Mouse (Mus musculus): ENCODE measurements around the gene Dlgap3.
A peak's percentile ranks its signal among the peaks of the same experiment; 100 is the strongest.

The Dlgap3 gene

DNA sequence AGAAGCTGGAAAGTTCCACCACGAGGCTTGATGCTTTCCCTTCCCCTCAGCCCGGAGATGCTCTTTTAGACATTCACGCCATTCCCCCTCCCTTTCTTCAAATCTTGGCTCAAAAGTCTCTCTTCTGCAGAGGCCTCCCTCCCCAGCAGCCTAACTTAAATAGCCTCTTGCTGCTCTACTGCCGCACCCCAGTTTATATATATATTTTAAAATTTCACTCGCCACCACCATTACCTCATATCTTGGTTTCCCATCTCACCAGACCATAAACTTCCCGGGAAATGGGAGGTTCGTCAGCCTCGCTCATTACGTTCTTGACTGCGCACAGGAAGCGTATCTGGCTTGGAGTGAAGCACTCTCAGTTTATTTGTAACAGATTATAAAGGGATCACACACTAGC, 9.0 kb downstream of the Dlgap3 start:
- DNase-seq: no peak

DNA sequence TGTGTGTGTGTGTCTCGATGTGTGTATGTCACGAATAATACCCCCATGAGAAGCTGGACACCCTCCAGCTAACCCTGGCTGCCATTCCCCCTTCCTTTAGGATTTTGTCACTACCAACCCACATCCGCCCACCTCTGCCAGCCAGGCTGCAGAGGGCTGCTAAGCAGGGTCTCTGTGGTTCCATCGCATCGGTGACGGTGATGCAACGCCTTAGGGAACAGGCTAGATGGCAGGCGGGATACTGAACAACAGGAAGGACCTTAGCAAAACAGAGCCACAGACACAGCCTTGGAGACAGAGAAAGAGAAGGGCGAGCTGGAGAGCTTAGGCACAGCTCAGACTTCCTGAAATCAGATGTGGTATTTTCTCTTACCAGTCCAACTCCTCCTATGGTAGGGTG, 9.7 kb downstream of the Dlgap3 start:
- peak; percentile 20 for DNase-seq

DNA sequence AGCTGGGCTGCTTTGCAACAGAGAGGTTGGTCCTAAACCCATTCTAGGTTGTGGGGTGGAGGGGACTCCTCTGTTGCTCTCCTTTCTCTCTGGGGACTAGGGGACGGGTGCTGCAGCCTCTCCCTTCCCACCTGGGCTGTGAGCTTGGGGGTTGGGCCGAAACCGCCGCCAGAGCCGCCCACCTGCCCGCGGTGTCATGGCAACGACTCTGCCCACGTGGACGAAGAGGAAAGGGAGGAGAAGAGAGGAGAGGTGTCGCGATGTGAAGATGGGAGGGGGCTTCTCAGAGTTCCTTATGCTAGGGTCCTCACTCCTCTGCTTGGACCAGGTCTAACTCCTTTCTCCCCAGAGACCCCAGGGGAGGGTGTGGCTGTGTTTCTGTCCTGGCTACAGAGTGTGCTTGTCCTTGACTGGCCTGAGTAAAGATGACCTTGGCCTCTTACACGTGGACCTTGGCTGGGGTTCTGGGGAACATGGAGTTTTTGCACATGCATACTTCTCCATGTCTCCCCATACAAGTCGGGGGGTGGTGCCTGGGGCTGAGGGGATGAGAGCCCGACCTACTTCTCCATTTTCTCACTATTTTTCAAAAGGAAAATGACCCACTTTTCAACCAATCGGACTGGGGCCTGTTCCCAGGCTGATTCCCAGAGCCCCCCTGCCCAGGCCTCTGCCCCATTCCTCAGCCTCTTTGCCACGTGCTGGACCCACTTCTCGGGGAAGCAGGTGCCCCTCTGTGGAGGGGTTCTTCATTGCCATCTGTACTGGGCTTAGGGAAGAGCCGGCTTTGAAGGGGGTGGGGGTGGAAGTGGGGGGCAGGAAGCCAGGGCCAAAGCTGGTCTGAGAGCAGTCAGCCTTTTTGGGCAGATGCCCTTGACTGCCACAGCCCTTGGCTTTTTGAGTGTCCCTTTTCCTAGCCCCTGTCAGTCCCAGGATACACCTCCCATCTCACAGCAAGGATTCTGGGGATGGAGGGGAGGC, 10.8 kb downstream of the Dlgap3 start:
- DNase-seq: peak; percentile 20

DNA sequence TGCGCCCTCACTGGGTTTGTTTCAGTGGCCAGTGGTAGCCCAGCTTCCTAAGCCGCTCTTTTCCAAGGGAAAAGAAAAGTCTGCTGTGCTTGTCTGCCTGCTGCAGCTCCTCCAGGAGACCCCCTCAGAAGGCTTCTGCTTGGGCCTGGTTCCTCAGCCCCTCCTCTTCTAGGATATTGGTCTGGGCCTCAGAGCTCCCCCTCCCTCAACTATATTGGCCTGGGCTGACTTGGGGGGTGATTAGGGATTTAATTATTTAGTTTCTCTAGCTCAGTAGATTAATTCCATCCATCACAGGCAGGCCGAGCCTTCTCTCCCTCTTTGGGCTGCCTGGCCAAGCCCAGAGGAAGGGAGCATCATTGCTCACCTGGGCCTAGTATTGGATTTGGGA, 11.4 kb downstream of the Dlgap3 start:
- peak; percentile 14 for DNase-seq

DNA sequence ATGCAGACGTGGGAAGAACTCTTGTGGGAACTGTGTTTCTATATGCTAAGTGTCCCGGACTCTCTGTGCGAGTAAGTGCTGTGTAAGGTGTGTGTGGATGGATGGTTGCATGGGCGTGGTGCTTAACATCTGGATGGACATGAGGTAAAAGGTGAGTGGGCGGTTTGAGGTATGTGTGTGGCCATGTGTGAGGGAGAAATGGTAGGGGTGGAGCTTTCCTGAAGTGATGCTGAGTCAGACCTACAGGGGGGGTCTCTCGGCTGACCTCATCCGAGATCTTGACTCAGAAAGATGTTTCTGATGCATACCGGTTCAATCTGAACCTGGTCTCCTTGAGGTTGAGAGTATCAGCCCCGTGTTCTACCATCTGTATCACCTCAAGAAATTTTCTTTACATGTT, 12.0 kb downstream of the Dlgap3 start:
- no peak for DNase-seq

DNA sequence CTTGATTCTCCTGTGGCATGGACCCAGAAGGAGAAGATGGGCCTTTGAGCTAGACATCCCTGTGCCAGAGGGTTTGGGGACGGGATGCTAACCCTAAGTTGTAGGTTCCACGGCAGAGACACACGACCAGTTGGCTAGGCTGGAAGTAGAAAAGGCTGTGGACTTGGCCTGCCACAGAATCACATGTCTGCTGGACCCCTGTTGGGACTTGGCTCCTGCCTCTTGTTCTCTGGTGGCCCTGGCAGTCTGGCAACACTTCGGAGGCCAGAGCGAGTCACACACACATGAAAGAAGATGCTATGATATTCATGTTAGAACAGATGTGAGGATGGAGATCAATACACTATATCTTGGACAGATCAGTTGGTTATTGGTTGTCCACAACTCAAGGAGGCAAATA, 14.9 kb downstream of the Dlgap3 start:
- peak; percentile 83 for DNase-seq

DNA sequence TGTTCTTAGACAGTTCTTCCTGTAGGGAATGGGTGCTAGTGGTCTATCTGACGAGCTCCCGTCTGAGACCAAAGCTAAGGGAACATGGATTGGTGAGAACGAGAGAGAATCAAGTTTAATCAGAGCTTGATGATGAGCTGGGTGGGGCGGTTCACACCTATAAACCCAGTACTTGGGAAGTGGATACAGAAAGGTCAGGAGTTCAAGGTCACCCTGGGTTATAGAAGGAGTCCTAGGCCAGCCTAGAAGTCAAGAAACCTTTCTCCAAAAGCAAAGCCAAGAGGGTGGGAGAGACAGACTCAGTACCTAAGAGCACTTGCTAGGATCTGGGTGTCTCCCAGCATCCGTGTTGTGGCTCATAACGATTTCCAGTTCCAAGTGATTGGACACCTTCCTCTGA, 21.9 kb downstream of the Dlgap3 start:
- no peak for DNase-seq

DNA sequence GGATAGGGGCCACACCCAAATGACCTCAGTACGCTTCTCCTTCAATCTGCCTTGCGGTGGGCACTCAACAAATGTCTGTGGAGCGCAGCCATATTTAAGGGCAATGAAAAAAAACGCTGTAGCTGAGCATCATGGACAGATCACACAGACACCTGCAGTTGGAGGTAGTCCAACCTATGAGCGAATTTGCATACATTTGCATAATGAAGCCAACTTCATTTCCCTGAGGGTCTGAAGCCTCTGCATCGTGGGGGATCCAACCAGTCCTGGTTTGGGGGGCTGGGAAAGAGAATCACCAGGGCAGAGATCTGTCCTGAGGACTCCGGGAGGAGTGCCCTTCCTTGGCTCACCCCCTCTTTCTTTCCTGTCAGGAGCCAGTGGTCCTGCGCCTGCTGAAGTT, 23.7 kb downstream of the Dlgap3 start:
- no peak for DNase-seq

DNA sequence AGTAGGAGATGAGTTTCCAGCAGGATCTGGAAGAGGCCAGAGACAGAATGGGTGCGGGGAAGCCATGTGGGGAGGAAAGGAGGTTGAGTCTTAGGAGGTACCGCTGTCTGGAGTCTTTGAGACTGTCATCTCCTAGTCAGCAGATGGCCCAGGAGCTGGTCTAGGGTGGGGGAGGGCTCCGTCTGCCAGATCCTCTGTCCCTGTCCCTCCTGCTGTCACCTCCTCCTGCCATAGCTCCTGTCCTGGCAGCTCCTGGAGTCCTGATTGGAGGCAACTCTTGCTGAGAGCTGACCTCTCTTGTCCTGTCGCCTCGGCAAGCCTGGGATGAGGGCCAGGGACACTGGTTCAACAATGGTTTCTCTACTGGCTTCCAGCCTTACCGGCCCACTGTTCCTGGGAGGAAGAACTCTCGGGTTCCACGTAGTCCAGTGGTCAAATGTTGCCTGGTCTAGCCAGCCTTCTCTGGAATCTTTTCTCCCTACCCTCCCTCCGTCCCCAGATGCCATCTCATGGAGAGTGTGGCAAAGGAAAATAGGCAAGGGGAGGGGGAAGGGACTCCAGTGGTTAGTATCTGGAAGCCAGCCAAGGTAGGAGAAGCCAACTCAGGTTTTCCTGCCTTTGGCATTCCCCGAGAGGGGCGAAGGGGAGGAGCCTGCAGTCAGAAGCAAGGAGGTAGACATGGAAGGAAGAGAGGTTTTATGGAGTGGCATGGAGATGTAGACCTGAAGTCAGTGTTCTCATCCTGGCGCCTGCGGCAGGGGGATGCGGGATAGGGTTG, 24.6 kb downstream of the Dlgap3 start:
- DNase-seq: peak; percentile 97

DNA sequence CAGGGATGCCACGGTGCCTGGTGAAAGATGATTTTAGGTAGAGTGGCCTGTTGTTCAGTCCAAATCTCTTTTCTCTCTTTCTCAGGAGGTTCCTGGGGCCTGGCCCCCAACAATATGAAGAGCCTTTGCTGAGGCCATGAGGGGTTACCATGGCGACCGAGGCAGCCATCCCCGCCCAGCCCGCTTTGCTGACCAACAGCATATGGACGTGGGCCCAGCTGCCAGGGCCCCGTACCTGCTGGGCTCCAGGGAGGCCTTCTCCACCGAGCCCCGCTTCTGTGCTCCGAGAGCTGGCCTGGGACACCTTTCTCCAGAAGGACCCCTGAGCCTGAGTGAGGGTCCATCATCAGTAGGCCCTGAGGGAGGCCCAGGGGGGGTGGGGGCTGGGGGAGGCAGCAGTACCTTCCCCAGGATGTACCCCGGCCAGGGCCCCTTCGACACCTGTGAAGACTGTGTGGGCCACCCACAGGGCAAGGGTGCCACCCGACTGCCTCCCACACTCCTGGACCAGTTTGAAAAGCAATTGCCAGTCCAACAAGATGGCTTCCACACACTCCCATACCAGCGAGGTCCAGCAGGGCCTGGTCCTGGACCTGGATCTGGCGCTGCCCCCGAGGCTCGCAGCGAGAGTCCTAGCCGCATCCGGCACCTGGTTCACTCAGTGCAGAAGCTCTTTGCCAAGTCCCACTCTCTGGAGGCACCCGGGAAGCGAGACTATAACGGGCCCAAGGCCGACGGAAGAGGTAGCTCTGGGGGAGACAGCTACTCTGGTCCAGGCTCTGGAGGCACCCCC, 25.7 kb downstream of the Dlgap3 start:
- DNase-seq: no peak

DNA sequence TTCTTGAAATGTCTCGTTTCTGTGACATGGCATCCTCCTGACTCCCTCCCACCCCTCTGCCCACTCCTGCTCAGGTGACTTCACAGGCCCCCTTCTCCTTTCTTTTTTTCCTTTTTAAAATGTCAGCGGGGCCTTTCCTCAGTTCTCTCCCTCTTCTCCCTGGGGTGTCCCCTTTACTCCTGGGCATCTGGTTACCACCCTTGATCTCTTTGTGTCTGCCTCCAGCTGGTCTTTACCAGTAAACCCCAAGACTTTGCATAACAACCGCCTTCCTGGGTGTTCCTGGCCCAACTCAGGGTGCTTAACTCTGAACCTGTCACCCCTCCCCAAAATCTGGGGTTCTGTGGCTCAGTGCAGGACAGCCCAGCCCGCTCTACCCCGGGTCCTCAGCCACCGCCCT, 29.6 kb downstream of the Dlgap3 start:
- DNase-seq: no peak

DNA sequence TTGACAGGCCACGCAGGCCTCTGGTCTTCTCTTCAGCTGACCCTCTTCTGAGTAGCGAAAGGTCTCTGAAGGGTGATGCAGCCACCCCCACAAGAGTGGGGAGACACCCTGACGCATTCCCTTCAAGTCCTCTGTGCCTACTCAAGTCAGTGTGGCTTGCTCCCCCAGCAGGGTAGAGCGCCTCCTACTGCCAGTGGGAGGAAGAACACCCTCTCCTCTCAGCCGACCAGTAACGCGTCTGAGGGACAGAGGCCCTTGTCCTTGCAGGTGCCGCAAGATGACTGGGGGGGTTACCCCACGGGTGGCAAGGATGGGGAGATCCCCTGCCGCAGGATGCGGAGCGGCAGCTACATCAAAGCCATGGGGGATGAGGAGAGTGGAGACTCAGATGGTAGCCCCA, 30.4 kb downstream of the Dlgap3 start:
- DNase-seq: no peak

DNA sequence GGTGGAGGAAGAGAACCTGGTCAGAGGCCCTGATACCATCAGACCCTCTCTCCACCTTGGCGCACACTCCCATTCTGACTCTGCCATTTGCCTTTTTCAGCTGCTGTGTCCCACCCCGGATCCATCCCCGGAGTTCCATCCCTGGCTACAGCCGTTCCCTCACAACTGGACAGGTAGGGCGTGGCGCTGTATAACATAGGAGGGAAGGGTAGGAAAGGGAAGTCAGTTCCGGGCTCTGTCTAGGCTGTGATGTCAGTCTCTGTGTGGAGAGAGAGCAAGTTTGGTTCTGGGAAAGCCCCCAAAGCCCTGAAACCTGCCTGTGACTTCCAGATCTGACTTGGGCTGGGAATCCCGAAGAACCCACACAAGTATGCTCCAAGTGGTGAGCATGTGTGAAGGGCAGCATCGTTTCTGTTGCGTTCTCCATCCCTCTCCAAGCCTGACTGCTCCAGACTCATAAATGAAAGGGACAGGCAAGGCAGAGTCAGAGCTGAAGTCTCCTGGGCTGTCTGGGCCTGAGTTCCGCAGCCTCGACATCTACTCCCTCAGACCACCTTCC, 31.2 kb downstream of the Dlgap3 start:
- DNase-seq: no peak

DNA sequence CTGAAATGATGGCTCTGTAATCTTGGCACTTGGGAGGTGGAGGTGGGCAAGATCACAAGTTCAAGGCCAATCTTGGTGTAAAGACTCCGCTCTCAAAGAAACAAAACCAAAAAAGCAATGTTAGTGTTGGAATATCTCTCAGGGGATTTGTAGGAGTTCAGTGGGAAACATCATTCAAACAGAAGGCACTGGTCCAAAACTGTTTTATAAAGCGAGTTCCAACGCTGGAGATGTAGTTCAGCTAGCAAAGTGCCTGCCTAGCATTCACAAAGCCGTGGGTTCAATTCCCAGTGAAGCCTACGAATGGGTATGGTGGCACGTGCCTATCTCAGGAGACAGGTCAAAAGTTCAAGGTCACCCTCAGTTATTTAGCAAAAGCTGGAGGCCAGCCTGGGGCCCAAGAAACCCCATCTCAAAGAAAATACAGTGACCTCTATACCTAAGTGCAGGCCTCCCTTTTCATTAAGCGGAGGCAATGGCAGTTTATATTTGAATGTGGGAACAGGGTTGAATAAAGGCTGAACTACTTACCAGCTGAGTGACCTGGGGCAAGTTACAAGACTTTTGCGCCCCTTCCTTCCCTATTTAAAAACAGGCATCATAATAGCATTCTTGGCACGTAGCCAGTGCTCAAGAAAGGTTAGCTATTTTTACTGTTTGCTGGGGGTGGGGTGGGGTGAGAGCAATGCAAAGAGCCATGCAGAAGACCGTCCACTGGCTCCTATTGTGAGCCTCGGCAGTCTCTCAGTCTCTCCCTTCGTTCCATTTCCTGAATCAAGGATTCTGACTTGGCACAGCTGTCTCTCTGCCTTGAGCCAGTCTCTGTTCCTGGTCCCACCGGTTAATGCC, 32.0 kb downstream of the Dlgap3 start:
- no peak for DNase-seq

DNA sequence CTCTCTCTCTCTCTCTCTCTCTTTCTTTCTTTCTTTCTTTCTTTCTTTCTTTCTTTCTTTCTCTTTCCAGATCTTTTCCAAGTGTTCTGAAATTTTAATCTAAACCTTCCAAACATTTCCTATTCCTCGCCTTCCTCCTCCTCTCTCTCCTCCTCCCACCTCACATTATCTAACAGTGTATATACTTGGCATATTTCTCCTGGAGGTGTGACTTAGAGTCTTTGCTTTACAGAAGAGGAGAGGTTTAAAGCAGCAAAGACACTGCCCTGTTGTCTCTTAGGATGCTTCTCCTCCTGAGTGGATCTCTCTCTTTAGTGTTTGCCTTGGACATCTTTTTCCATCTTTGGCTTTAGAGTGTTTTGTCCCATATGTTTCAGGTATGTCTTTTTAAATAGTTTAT, 34.1 kb downstream of the Dlgap3 start:
- DNase-seq: no peak

DNA sequence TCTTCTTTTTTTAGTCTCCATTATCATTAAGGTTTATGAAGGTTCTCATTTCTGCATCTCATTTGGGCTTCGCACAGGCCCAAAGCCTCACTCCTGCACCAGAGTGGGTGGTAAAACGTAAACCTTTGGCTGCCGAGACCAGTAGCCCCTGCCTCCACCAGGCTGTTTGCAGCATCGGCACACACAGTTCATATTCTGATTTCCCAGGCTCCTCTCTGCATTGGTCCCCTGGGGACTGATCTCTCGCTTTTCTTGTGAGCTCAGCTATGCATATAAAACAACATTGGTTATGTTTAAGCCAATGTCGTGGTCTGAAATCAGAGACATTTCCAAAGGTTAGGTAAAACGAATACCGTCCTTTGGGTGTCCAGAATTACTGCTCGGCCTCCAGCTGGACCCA, 42.3 kb downstream of the Dlgap3 start:
- no peak for DNase-seq

DNA sequence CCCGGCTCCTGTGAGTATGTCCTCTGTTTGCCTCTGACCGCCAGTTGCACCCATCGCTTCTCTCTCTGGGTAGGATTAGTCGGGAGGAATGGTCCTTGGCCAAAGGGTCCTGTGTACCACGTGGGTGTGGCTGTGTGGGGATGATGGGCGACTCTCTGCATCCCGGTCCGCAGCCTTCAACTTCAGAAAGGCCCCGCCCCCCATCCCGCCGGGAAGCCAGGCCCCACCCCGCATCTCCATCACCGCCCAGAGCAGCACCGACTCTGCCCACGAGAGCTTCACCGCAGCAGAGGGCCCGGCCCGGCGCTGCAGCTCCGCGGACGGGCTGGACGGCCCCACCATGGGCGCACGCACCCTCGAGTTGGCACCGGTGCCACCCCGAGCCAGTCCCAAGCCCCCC, 45.5 kb downstream of the Dlgap3 start:
- no peak for DNase-seq

DNA sequence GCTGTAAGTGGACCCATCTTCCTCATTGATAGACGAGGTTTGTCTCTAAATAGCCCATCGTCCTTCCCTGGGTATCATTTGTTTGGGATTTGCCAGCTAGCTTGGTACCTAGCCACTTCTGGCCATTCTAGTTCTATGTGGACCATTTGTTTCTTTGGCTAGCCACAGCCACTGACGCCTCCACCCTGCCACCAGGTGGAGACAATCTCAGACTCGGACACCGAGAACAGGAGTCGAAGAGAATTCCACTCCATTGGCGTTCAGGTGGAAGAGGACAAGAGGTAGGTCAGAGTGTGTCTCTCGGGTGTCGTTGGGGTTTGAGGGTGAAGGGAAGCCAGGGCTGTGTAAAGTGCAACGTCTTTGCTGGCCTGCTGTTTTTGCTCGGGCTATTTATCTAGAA, 46.1 kb downstream of the Dlgap3 start:
- DNase-seq: no peak

DNA sequence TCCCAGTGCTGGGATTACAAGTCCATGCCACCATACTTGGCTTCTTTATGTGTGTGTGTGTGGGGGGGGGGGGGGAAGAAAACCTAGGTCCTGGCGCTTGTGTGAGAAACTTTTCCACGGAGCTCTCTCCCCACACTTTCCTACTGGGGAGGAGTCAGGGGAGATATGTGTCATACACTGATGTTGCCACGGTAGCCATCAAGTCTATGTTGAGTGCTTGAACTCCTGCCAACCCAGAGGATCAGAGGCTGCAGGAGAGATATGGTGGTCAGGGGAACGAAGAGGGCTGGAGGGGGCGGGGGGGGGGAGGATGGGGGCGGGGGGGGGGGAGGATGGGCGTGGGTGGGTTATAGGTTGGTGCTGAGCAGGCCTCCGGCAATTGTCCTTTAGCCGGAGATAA, 46.8 kb downstream of the Dlgap3 start:
- DNase-seq: no peak

DNA sequence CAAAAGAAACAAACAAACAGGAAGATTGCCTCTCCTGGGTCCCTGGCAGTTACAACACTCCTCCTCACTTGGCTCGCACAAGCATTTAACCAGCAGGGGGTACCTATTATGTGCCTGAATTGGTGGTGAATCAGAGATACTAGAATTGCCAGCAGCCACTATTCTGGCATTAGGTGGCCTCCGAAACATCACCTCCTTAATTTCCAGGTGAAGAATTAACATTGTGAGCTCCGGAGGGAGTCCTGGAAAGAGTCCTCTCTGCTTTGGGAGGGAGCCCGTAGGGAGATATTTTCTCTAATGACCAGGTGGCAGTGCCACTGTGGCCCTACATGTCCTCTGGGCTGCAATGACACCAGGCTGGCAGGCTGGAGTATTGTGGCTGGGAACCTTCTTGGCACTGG, 47.2 kb downstream of the Dlgap3 start:
- DNase-seq: peak; percentile 63

DNA sequence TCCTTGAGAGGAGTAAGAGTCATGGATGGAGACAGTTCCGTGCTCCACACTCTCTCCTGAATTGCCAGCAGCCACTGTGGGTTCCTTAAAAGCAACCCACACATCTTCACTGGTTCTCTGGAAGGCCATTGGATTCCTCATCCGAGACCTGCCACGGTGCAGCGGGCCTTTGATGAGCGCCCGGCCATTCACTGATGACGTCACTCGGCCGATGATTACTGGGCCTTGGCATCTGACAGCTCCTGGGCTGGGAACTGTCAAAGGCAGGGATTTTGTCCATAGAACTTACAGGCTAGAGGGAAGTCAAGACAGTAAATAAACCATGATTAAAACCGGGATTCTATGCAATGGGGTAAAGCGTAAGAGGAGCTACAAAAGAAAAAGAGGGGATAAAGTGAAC, 48.0 kb downstream of the Dlgap3 start:
- DNase-seq: no peak

DNA sequence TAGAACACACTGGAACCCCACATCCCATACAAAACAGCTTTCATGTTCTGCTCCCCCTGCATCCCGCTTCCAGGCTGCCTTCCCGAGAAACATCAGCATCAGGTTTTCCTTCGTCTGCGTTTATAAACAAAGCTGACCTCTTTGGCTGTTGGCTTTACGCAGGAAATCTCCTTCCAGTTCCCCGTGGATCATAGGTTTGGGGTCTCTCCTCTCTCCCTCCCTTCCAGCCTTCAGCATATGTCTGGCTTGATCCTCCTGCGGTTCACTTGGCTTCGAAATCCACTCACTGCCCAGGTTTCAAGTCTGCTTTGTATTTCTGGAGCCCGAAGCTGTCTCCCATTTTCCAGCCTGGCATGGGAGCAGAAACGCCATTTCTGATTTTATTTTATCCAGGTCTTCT, 54.3 kb downstream of the Dlgap3 start:
- DNase-seq: peak; percentile 62
